Mouse (Mus musculus): ENCODE measurements around the gene Ptcd2. TPM values are rescaled to one million over a fixed set of nuclear protein-coding genes. Genes with fewer than 3 reads are reported as not detected.

Ptcd2 gene
- polyA plus RNA-seq, 1 experiment from 2014 or later = 41.4 TPM

DNA sequence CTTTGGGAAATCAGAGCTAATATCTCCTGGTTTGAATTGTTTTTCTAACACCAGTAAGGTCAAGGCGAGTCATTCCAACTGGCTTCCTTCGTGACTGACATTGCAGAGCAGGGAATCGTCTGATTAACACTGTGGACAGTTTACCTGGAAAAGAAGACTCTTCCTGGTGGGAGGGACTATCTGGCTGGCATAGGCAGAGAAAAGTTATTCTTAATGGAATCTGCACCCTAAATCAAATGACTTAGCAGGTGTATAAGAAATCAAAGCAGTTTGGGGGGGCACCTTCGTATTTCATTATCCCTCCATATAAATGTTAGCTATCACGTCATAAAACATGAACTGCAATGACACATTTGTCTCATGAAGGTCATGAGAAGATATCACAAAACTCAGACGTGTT lies 66.0 kb downstream of the Ptcd2 start:
- Histone ChIP-seq H3K9ac (no peak overlapping the region), H3K36me3 (no peaks in the 10 kb centered on the region), H3K27me3 (no peaks in the 10 kb centered on the region), H3K4me3 (replicated peaks) (no peak overlapping the region), H3K4me2 (replicated peaks) (no peak overlapping the region), H3K9me3 (replicated peaks) (no peaks in the 10 kb centered on the region), H3K4me1 (no peaks in the 10 kb centered on the region; the same call in 1 of the 2 replicates), H3K27ac (replicated peaks) (no peak overlapping the region)
- 81% methylated on average over 6 of the region's 6 CpGs for WGBS
- no peak for ATAC-seq (ENCODE audit: insufficient number of reproducible peaks, low FRiP score, low TSS enrichment, low read depth)

DNA sequence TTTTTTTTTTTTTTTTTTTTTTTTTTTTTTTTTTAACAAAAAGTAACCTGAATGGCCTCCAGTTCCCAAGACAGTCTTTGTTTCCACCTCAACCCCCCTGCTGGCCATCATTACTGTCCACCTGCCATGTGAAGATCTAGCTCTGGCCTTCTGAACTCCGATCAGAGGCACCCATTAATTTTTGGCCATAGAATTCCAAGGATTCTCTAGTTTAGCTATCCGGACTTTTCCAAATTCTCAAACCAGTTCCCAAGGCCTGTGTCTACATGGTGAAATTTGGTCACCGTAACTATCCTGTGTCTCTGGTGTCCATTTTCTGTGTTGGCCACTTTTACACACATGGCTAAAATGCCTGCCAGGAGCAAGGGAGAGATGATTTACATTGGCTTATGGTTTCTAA lies 67.0 kb downstream of the Ptcd2 start:
- Histone ChIP-seq H3K9ac (no peak overlapping the region), H3K4me3 (replicated peaks) (no peak overlapping the region), H3K4me2 (replicated peaks) (no peak overlapping the region), H3K27ac (replicated peaks) (no peak overlapping the region), H3K9me3 (replicated peaks) (no peaks in the 10 kb centered on the region), H3K36me3 (no peaks in the 10 kb centered on the region), H3K27me3 (no peaks in the 10 kb centered on the region), H3K4me1 (no peaks in the 10 kb centered on the region)
- ATAC-seq (ENCODE audit: insufficient number of reproducible peaks, low FRiP score, low TSS enrichment, low read depth) = no peak
- 94% methylated on average over 3 of the region's 3 CpGs for WGBS

DNA sequence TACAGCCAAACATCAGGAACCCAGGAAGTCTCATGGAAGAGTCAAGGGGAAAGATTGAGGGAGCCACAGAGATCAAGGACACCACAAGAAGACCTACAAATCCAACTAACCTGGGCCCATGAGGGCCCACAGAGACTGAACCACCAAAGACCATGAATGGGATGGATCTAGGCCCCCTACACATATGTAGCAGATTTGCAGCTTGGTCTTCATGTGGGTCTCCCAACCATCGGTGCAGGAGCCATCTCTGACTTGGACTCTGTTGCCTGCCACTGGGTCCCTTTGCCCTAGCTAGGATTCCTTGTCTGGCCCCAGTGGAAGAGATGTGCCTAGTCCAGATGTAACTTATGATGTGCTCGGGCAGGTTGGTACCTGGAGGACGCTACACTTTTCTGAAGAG lies 72.5 kb downstream of the Ptcd2 start:
- 87% methylated on average over 3 of the region's 3 CpGs for WGBS
- no peak overlapping the region for H3K4me2 ChIP-seq (replicated peaks)
- ATAC-seq (ENCODE audit: insufficient number of reproducible peaks, low FRiP score, low TSS enrichment, low read depth) = no peak

More for the DNA sequence above, 72.5 kb downstream of the Ptcd2 start:
- Histone ChIP-seq H3K36me3 (no peaks in the 10 kb centered on the region), H3K27me3 (no peaks in the 10 kb centered on the region), H3K4me1 (no peaks in the 10 kb centered on the region), H3K9ac (no peak overlapping the region), H3K4me3 (replicated peaks) (no peak overlapping the region), H3K27ac (replicated peaks) (no peak overlapping the region), H3K9me3 (replicated peaks) (no peaks in the 10 kb centered on the region)

Other genes with a start within 250 kb of the Ptcd2 start
- gene Zfp366, start 159.9 kb downstream of the Ptcd2 start, polyA plus RNA-seq (2015; fragmentation: Nextera tagmentation; extraction: Ambion mirVana) = 0.68 and 0.81 TPM in 2 replicates
- gene Mrps27, start 81 bp upstream of the Ptcd2 start, polyA plus RNA-seq (2015; fragmentation: Nextera tagmentation; extraction: Ambion mirVana) = 51.2 and 52.2 TPM in 2 replicates
- 163 and 172 TPM in 2 replicates for gene Map1b, start 171.8 kb upstream of the Ptcd2 start, polyA plus RNA-seq (2015; fragmentation: Nextera tagmentation; extraction: Ambion mirVana)